Mouse (Mus musculus) hematopoietic stem cell, adult 5-6 weeks (primary cell): ENCODE results near the gene 1110002E22Rik. TPM values are rescaled to one million over a fixed set of nuclear protein-coding genes. Genes with fewer than 3 reads are reported as not detected.

Experiments used
- ATAC-seq, 2 experiments: fragments of 125-278 bp in 1 of 2; replicated peaks in 1 of 2; 2 replicates each; pipeline ENCODE4 v1.8.0; 2016 to 2017; ENCODE audit warnings: inconsistent platforms in 2 of 2, mild to moderate bottlenecking in 2 of 2, moderate number of reproducible peaks in 2 of 2, low read depth in 1 of 2, moderate TSS enrichment in 1 of 2; ENCODE audit not compliant: low FRiP score in 2 of 2, poor library complexity in 2 of 2, severe bottlenecking in 2 of 2, insufficient read depth in 1 of 2, low TSS enrichment in 1 of 2
- total RNA-seq: library from RNA; stranded (forward); fragments of 172-1452, 232-1000 nt; gene quantifications from 2 replicates; pipeline ENCODE4 v1.2.3, GENCODE M21; 2017

1110002E22Rik gene
- total RNA-seq, 1 experiment from 2014 or later: 0.05 TPM

- no peak for ATAC-seq
Observed at GRCm38 (mm10) chr3:138130692-138131091, 65.8 kb downstream of the 1110002E22Rik start.

Other genes with a start within 250 kb of the 1110002E22Rik start
- gene H2afz, start 200.6 kb upstream of the 1110002E22Rik start, total RNA-seq: 802 and 1,149 TPM in 2 replicates
- gene Dnajb14, start 197.4 kb upstream of the 1110002E22Rik start, total RNA-seq: 10.4 and 15.9 TPM in 2 replicates
- gene Lamtor3, start 146.5 kb upstream of the 1110002E22Rik start, total RNA-seq: 85.1 and 90.1 TPM in 2 replicates
- gene Dapp1, start 83.5 kb upstream of the 1110002E22Rik start, total RNA-seq: 442 and 504 TPM in 2 replicates
- gene Gm5105, start 2.3 kb downstream of the 1110002E22Rik start, total RNA-seq: not detected in 2 replicates
- gene Trmt10a, start 78.4 kb downstream of the 1110002E22Rik start, total RNA-seq: 19.1 and 27.1 TPM in 2 replicates
- 3.9 and 4.3 TPM in 2 replicates for gene Mttp, start 79.9 kb downstream of the 1110002E22Rik start, total RNA-seq
- not detected in 2 replicates for gene 4930579F01Rik, start 128.8 kb downstream of the 1110002E22Rik start, total RNA-seq
- gene Adh7, start 152.7 kb downstream of the 1110002E22Rik start, total RNA-seq: not detected in 2 replicates
- gene Adh1, start 195.9 kb downstream of the 1110002E22Rik start, total RNA-seq: not detected in 2 replicates
- not detected in 2 replicates for gene Adh6a, start 248.2 kb downstream of the 1110002E22Rik start, total RNA-seq